Mouse (Mus musculus) right cerebral cortex, adult 18-20 months (tissue): ENCODE measurements at regions not wholly inside any gene's neighbourhood (a gene's known extent, or its start where the extent isn't known, plus 50 kb on each side); places are given as distances from the start of the nearest gene placed in this dataset.
A peak's percentile ranks its signal among the peaks of the same experiment; 100 is the strongest.

Source experiments
- DNase-seq: peaks from one replicate; pipeline ENCODE4 v3.0.0; 2022; ENCODE audit warnings: mixed read lengths

GRCm38 (mm10) chr6:36004701-36005100 lies 383.2 kb upstream of the Chrm2 start:
- peak; percentile 20 for DNase-seq

- DNase-seq = no peak
These were observed 385.8 kb upstream of the Chrm2 start for GRCm38 (mm10) chr6:36002090-36002489.

GRCm38 (mm10) chr6:35988891-35989290 lies 399.0 kb upstream of the Chrm2 start:
- DNase-seq = peak; percentile 81

GRCm38 (mm10) chr6:35940071-35940470 lies 400.4 kb upstream of the Mtpn start:
- no peak for DNase-seq

- no peak for DNase-seq
These were observed 384.5 kb upstream of the Mtpn start for GRCm38 (mm10) chr6:35924189-35924588.

GRCm38 (mm10) chr6:35897990-35898389 lies 358.3 kb upstream of the Mtpn start:
- no peak for DNase-seq

GRCm38 (mm10) chr6:35895692-35896091 lies 356.0 kb upstream of the Mtpn start:
- no peak for DNase-seq

- no peak for DNase-seq
These were observed 335.0 kb upstream of the Mtpn start for GRCm38 (mm10) chr6:35874671-35875070.

- no peak for DNase-seq
These were observed 331.7 kb upstream of the Mtpn start for GRCm38 (mm10) chr6:35871388-35871787.

- no peak for DNase-seq
These were observed 324.5 kb upstream of the Mtpn start for GRCm38 (mm10) chr6:35864218-35864617.

- no peak for DNase-seq
These were observed 314.3 kb upstream of the Mtpn start for GRCm38 (mm10) chr6:35853993-35854392.

GRCm38 (mm10) chr6:35816657-35817056 lies 277.0 kb upstream of the Mtpn start:
- no peak for DNase-seq

- DNase-seq = no peak
These were observed 274.8 kb upstream of the Mtpn start for GRCm38 (mm10) chr6:35814476-35814875.

- no peak for DNase-seq
These were observed 266.1 kb upstream of the Mtpn start for GRCm38 (mm10) chr6:35805738-35806137.

GRCm38 (mm10) chr6:35804041-35804440 lies 264.4 kb upstream of the Mtpn start:
- no peak for DNase-seq

GRCm38 (mm10) chr6:35779706-35780105 lies 240.0 kb upstream of the Mtpn start:
- no peak for DNase-seq

GRCm38 (mm10) chr6:35770907-35771306 lies 231.2 kb upstream of the Mtpn start:
- DNase-seq = no peak

- DNase-seq = no peak
These were observed 220.0 kb upstream of the Mtpn start for GRCm38 (mm10) chr6:35759606-35760246.

- DNase-seq = no peak
These were observed 206.3 kb upstream of the Mtpn start for GRCm38 (mm10) chr6:35746034-35746433.

GRCm38 (mm10) chr6:35705587-35705986 lies 165.9 kb upstream of the Mtpn start:
- DNase-seq = peak; percentile 8

GRCm38 (mm10) chr6:35667062-35667461 lies 127.4 kb upstream of the Mtpn start:
- no peak for DNase-seq

GRCm38 (mm10) chr6:35651401-35651800 lies 111.7 kb upstream of the Mtpn start:
- DNase-seq = no peak

GRCm38 (mm10) chr6:35645210-35645609 lies 105.5 kb upstream of the Mtpn start:
- no peak for DNase-seq

- no peak for DNase-seq
These were observed 101.0 kb upstream of the Mtpn start for GRCm38 (mm10) chr6:35640672-35641071.

- DNase-seq = no peak
These were observed 68.6 kb upstream of the Mtpn start for GRCm38 (mm10) chr6:35608336-35608735.
